Mouse (Mus musculus): ENCODE measurements around the gene Hectd2. TPM values are rescaled to one million over a fixed set of nuclear protein-coding genes. Genes with fewer than 3 reads are reported as not detected.

The Hectd2 gene
- total RNA-seq, 2 experiments from 2014 or later, result 16.4 to 28.0 TPM

Other genes starting within 250 kb of the Hectd2 start
- gene Pcgf5, start 206.3 kb upstream of the Hectd2 start, total RNA-seq (2021), result 10 to 100 TPM; 20.9 to 25.9 TPM
- gene Ppp1r3c, start 182.0 kb downstream of the Hectd2 start, total RNA-seq (2021), result 10 to 100 TPM; 46.7 to 47.7 TPM